8 mouse cellular contexts compared by ENCODE assay signal in genomic region chr1:42714016-42714931, GRCm38 (mm10). TPM values are rescaled to one million over a fixed set of nuclear protein-coding genes. Genes with fewer than 3 reads are reported as not detected.
A peak's percentile ranks its signal among the peaks of the same experiment; 100 is the strongest.
DNase-seq lines count a peak whose midpoint lies in the region; ATAC-seq and TF ChIP-seq lines count a peak whose summit lies in the region.

No protein-coding gene starts in this region.

- no peaks in the 10 kb centered on the region for H3K9me3 ChIP-seq in heart, embryonic 11.5 days (replicated peaks; ENCODE audit: control insufficient read depth, low read length)
- no peaks in the 10 kb centered on the region for H3K9me3 ChIP-seq in kidney, embryonic 16.5 days (ENCODE audit: low read length)
- no peaks in the 10 kb centered on the region for H3K9me3 ChIP-seq in lung, embryonic 14.5 days (ENCODE audit: low read depth, low read length)

- H3K4me1 ChIP-seq in heart, embryonic 11.5 days (ENCODE audit: control insufficient read depth, insufficient read depth, low read length), result no peaks in the 10 kb centered on the region
- peaks cover 18% of the 10 kb centered on the region for H3K4me1 ChIP-seq in kidney, embryonic 16.5 days (ENCODE audit: insufficient read depth, low read length)
- H3K4me1 ChIP-seq in lung, embryonic 14.5 days (ENCODE audit: insufficient read depth), result no peaks in the 10 kb centered on the region

- H3K27me3 ChIP-seq in heart, embryonic 11.5 days (ENCODE audit: control insufficient read depth, insufficient read depth, low read length), result peaks cover 57% of the 10 kb centered on the region
- peaks cover 63% of the 10 kb centered on the region for H3K27me3 ChIP-seq in kidney, embryonic 16.5 days (ENCODE audit: insufficient read depth, low read length)
- H3K27me3 ChIP-seq in lung, embryonic 14.5 days (ENCODE audit: insufficient read depth, low read length), result peaks cover 74% of the 10 kb centered on the region

- DNase-seq in thymus, postnatal 0 days (ENCODE audit: low spot score), result peak; percentile 22
- DNase-seq in thymus, adult 18-20 months, result no peak
- peak; percentile 39 to 64 for DNase-seq in cerebellum, postnatal 25 days
- peak; percentile 89 for DNase-seq in lung, embryonic 14.5 days
- DNase-seq in retina, postnatal 7 days (ENCODE audit: low read depth, low spot score), result peak; percentile 62
- DNase-seq in urinary bladder, adult 18-20 months (ENCODE audit: low spot score in 2 of 2), result no peak

- H3K4me3 ChIP-seq in heart, embryonic 11.5 days (ENCODE audit: low read depth, low read length), result peak overlapping the region; percentile 38
- H3K4me3 ChIP-seq in kidney, embryonic 16.5 days (ENCODE audit: low read length), result peak overlapping the region; percentile 58
- peak overlapping the region; percentile 36 for H3K4me3 ChIP-seq in lung, embryonic 14.5 days (ENCODE audit: low read depth, low read length)

- H3K9ac ChIP-seq in heart, embryonic 11.5 days (ENCODE audit: low read depth, low read length), result no peak overlapping the region
- H3K9ac ChIP-seq in kidney, embryonic 16.5 days (replicated peaks; ENCODE audit: low read length), result peak overlapping the region; percentile 78
- no peak overlapping the region for H3K9ac ChIP-seq in lung, embryonic 14.5 days

- peak; percentile 37 for ATAC-seq in heart, embryonic 11.5 days (replicated peaks; ENCODE audit: insufficient number of reproducible peaks, low FRiP score, low TSS enrichment)
- ATAC-seq in kidney, embryonic 16.5 days (ENCODE audit: low FRiP score, low TSS enrichment), result peak; percentile 83
- ATAC-seq in lung, embryonic 14.5 days (ENCODE audit: insufficient read depth), result peak; percentile 68

- WGBS in heart, embryonic 11.5 days (ENCODE audit: insufficient replicate concordance), result 1% methylated on average over 27 of the region's 31 CpGs
- WGBS in kidney, embryonic 16.5 days, result 1% methylated on average over 23 of the region's 31 CpGs
- 2% methylated on average over 29 of the region's 31 CpGs for WGBS in lung, embryonic 14.5 days

- peak overlapping the region; percentile 89 for H3K4me2 ChIP-seq in heart, embryonic 11.5 days
- H3K4me2 ChIP-seq in kidney, embryonic 16.5 days (replicated peaks; ENCODE audit: low read depth, low read length), result peak overlapping the region; percentile 60
- peak overlapping the region; percentile 65 for H3K4me2 ChIP-seq in lung, embryonic 14.5 days

- no peak overlapping the region for H3K27ac ChIP-seq in heart, embryonic 11.5 days (ENCODE audit: low read depth, low read length)
- peak overlapping the region; percentile 88 for H3K27ac ChIP-seq in kidney, embryonic 16.5 days (ENCODE audit: low read length)
- no peak overlapping the region for H3K27ac ChIP-seq in lung, embryonic 14.5 days (ENCODE audit: low read depth)

- no peaks in the 10 kb centered on the region for H3K36me3 ChIP-seq in heart, embryonic 11.5 days (ENCODE audit: control insufficient read depth, insufficient read depth, low read length)
- no peaks in the 10 kb centered on the region for H3K36me3 ChIP-seq in kidney, embryonic 16.5 days (ENCODE audit: insufficient read depth, low read length)
- H3K36me3 ChIP-seq in lung, embryonic 14.5 days (ENCODE audit: insufficient read depth), result no peaks in the 10 kb centered on the region

- peak; percentile 65 for TF ChIP-seq CTCF in lung, embryonic 14.5 days (IDR thresholded peaks at IDR 0.05; ENCODE audit: low read depth)

RNA-seq across cellular contexts. Expression of gene Pou3f3, which starts 18.7 kb away (rescaled TPM):
- polyA plus RNA-seq in thymus, postnatal 0 days (2015; fragmentation: Nextera tagmentation; extraction: Ambion mirVana), result 0.03 and 0.04 TPM in 2 replicates
- polyA plus RNA-seq in heart, embryonic 11.5 days (2014; fragmentation: Nextera tagmentation; extraction: Ambion mirVana), result 0.10 and 0.19 TPM in 2 replicates
- polyA plus RNA-seq in kidney, embryonic 16.5 days (2015; fragmentation: Nextera tagmentation; extraction: Ambion mirVana), result 7.6 and 8.4 TPM in 2 replicates
- 0.34 and 0.49 TPM in 2 replicates for polyA plus RNA-seq in lung, embryonic 14.5 days (2014; fragmentation: Nextera tagmentation; extraction: Ambion mirVana)

Comparison
In these comparisons a context has a peak if more than half of its experiments do, and no peak if none do; other contexts are left out.
1. DNase-seq: peak in thymus, postnatal 0 days (single experiment), cerebellum, postnatal 25 days (2 of 2), lung, embryonic 14.5 days (single experiment) and retina, postnatal 7 days (single experiment); none in thymus, adult 18-20 months (0 of 2) and urinary bladder, adult 18-20 months (0 of 2).
2. Peak in every context shown above with its lines, with median percentiles within 50 percentile points of each other: ATAC-seq, H3K4me2 ChIP-seq and H3K4me3 ChIP-seq.